Mouse (Mus musculus): ENCODE data around the gene Tenm2.

DNA sequence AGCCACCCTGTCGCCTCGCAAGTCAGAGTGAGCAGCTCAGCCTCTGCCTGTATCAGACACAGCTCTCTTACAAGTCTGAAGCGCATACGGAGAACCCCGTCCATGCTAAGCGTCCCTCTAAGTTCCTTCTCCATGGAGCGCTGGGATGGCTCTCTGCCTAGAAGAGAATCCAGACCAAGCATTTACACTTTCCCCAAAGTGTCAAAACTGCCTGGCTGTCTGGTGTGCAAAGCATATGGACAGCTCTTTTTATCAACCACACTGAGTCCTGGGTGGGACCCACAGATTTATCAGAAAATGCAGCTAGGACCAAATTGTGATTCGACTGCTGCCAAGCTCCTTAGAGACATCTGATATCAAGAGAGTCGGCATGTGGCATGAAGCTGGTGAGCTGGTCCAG lies 996.9 kb downstream of the Tenm2 start:
- TF ChIP-seq GATA1 (IDR thresholded peaks at IDR 0.05; ENCODE audit: low read depth, low read length) (no peak), SMC3 (IDR thresholded peaks at IDR 0.05; ENCODE audit: low read depth, low read length) (no peak), MAZ (IDR thresholded peaks at IDR 0.05; ENCODE audit: low read depth, low read length) (no peak)

Data from MEL (cell line).